Mouse (Mus musculus) thymus, adult 18-20 months (tissue): ENCODE measurements around the gene Tm2d1.

ENCODE experiments used
- DNase-seq, 2 experiments: peaks; one replicate each; pipeline ENCODE4 v3.0.0; 2022; ENCODE audit warnings: mixed read lengths in 2 of 2

Gene Tm2d1

DNA sequence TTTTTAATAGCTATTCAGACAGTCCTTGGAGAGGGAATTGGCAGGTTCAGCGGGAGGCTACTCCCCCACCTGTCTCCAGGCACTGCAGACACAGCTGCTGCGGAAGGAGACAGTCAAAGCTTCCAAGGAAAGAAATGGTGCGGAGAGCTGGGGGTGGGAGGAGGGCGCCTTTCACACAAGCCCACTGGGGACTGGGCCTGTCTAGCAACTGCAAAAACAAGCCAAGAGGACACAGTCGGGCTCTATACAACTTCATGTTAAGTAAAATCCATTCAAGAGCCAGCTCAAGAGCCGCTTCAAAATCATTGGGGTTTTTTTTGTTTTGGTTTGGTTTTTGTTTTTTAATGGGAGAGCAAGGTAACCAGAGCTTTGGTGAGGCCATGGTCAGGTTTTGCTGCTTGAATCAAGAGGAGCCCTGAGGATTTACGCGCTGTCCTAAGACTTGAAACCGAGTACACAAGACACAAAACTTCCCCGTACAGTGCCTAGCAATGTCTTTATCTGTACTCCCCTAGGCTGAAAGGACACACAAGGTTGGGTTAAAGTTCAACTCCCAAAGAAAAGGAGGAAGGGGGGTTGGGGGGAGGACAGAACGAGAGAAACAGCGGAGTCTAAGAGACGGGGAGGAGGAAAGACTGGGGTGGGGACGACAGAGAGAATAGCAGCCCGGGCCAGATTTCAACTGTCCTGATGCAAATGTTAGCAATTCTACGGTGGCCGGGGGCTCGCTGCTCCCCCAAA, 61.6 kb downstream of the Tm2d1 start:
- DNase-seq = no peak

DNA sequence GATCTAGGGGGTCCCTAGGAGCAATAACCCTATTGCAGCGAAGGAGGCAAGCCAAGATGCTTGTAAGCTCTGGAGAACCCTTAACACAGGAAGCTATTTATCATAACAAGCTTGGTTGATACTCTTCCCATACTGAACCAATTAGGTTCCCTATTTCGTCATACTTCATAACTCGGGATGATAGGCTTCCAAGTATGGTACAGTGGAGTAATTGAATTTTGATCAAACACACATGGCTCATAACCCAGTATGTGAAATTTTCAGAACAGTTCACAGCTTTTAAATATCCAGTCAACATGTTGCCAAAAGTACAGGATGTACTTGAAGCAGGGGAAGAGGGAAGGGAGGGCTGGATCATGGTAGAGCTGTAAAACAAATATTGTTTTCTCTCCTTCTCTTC, 64.3 kb downstream of the Tm2d1 start:
- DNase-seq = no peak

DNA sequence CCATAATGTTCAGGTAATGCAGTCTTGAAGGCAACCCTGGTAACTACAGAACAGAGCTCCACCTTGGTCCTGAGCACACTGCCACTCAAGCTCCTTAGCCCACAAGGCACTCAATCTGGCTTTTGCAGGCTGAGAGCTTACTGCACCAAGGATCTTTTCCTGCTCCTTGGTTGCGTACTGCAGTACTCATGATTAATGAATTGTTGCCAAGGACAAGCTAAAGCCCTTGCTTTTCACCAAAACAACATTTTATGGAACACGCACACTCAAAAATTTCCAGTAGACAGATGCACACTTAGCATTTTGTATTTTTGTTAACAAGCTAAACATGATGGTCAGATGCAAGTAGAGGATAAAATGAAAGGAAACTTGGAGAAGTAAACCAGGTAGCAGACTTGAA, 66.0 kb downstream of the Tm2d1 start:
- no peak for DNase-seq
